Mouse (Mus musculus): ENCODE measurements around the gene Lemd2. TPM values are rescaled to one million over a fixed set of nuclear protein-coding genes. Genes with fewer than 3 reads are reported as not detected.

Lemd2 gene
- polyA plus RNA-seq, 1 experiment from 2014 or later: 10.1 TPM

GRCm38 (mm10) chr17:27186068-27186467 is 18.2 kb downstream of the Lemd2 start:
- H3K9me3 ChIP-seq (ENCODE audit: control insufficient read depth): no peaks in the 10 kb centered on the region
- no peak overlapping the region for H3K9ac ChIP-seq (ENCODE audit: low read depth, low read length)
- ATAC-seq: no peak
- H3K4me2 ChIP-seq (replicated peaks; ENCODE audit: low read depth): no peak overlapping the region
- H3K4me3 ChIP-seq (ENCODE audit: low read depth, low read length): no peak overlapping the region
- 81% methylated on average over 3 of the region's 3 CpGs for WGBS
- H3K27me3 ChIP-seq (replicated peaks; ENCODE audit: control insufficient read depth, insufficient read depth, low read length): no peaks in the 10 kb centered on the region
- no peak for TF ChIP-seq CTCF (IDR thresholded peaks at IDR 0.05; ENCODE audit: low read depth)
- no peak overlapping the region for H3K27ac ChIP-seq (ENCODE audit: low read depth, low read length)
- H3K4me1 ChIP-seq (replicated peaks; ENCODE audit: control insufficient read depth, insufficient read depth, low read length): no peaks in the 10 kb centered on the region
- H3K36me3 ChIP-seq (ENCODE audit: control insufficient read depth, insufficient read depth): peaks cover 7% of the 10 kb centered on the region; the same call in 1 of the 2 replicates

GRCm38 (mm10) chr17:27183667-27184292 is 20.5 kb downstream of the Lemd2 start:
- Histone ChIP-seq H3K27me3 (replicated peaks; ENCODE audit: control insufficient read depth, insufficient read depth, low read length) (no peaks in the 10 kb centered on the region), H3K36me3 (ENCODE audit: control insufficient read depth, insufficient read depth) (no peaks in the 10 kb centered on the region), H3K9ac (ENCODE audit: low read depth, low read length) (no peak overlapping the region), H3K4me2 (replicated peaks; ENCODE audit: low read depth) (no peak overlapping the region), H3K4me3 (ENCODE audit: low read depth, low read length) (no peak overlapping the region), H3K9me3 (ENCODE audit: control insufficient read depth) (no peaks in the 10 kb centered on the region), H3K27ac (ENCODE audit: low read depth, low read length) (no peak overlapping the region), H3K4me1 (replicated peaks; ENCODE audit: control insufficient read depth, insufficient read depth, low read length) (no peaks in the 10 kb centered on the region)
- no peak for ATAC-seq
- WGBS: 75% methylated on average over 12 of the region's 12 CpGs
- TF ChIP-seq CTCF (IDR thresholded peaks at IDR 0.05; ENCODE audit: low read depth): no peak

- no peak overlapping the region for H3K27ac ChIP-seq (ENCODE audit: low read depth, low read length)
- no peak overlapping the region for H3K9ac ChIP-seq (ENCODE audit: low read depth, low read length)
- H3K9me3 ChIP-seq (ENCODE audit: control insufficient read depth): no peaks in the 10 kb centered on the region
- H3K4me3 ChIP-seq (ENCODE audit: low read depth, low read length): no peak overlapping the region
- H3K36me3 ChIP-seq (ENCODE audit: control insufficient read depth, insufficient read depth): no peaks in the 10 kb centered on the region
- no peaks in the 10 kb centered on the region for H3K4me1 ChIP-seq (replicated peaks; ENCODE audit: control insufficient read depth, insufficient read depth, low read length)
- H3K27me3 ChIP-seq (replicated peaks; ENCODE audit: control insufficient read depth, insufficient read depth, low read length): no peaks in the 10 kb centered on the region
- no peak overlapping the region for H3K4me2 ChIP-seq (replicated peaks; ENCODE audit: low read depth)
- TF ChIP-seq CTCF (IDR thresholded peaks at IDR 0.05; ENCODE audit: low read depth): no peak
- WGBS: 81% methylated on average over 5 of the region's 5 CpGs
- ATAC-seq: no peak
Measured at GRCm38 (mm10) chr17:27182401-27182800, 21.9 kb downstream of the Lemd2 start.

GRCm38 (mm10) chr17:27181666-27182065 is 22.6 kb downstream of the Lemd2 start:
- no peak for ATAC-seq
- peak; percentile 69 for TF ChIP-seq CTCF (IDR thresholded peaks at IDR 0.05; ENCODE audit: low read depth)
- WGBS: 39% methylated on average over 3 of the region's 3 CpGs

GRCm38 (mm10) chr17:27179681-27180280 is 24.5 kb downstream of the Lemd2 start:
- no peaks in the 10 kb centered on the region for H3K9me3 ChIP-seq (ENCODE audit: control insufficient read depth)
- H3K4me1 ChIP-seq (replicated peaks; ENCODE audit: control insufficient read depth, insufficient read depth, low read length): no peaks in the 10 kb centered on the region
- H3K4me3 ChIP-seq (ENCODE audit: low read depth, low read length): no peak overlapping the region
- H3K27ac ChIP-seq (ENCODE audit: low read depth, low read length): no peak overlapping the region
- H3K4me2 ChIP-seq (replicated peaks; ENCODE audit: low read depth): no peak overlapping the region
- TF ChIP-seq CTCF (IDR thresholded peaks at IDR 0.05; ENCODE audit: low read depth): no peak
- ATAC-seq: 0 out of 2 replicates have a peak, but pooled peaks have one; percentile 25
- H3K9ac ChIP-seq (ENCODE audit: low read depth, low read length): no peak overlapping the region
- no peaks in the 10 kb centered on the region for H3K27me3 ChIP-seq (replicated peaks; ENCODE audit: control insufficient read depth, insufficient read depth, low read length)
- no peaks in the 10 kb centered on the region for H3K36me3 ChIP-seq (ENCODE audit: control insufficient read depth, insufficient read depth)
- 64% methylated on average over 12 of the region's 12 CpGs for WGBS

More at GRCm38 (mm10) chr17:27181666-27182065, 22.6 kb downstream of the Lemd2 start:
- H3K4me2 ChIP-seq (replicated peaks; ENCODE audit: low read depth): no peak overlapping the region
- no peaks in the 10 kb centered on the region for H3K27me3 ChIP-seq (replicated peaks; ENCODE audit: control insufficient read depth, insufficient read depth, low read length)
- no peak overlapping the region for H3K9ac ChIP-seq (ENCODE audit: low read depth, low read length)
- H3K27ac ChIP-seq (ENCODE audit: low read depth, low read length): no peak overlapping the region
- H3K4me3 ChIP-seq (ENCODE audit: low read depth, low read length): no peak overlapping the region
- no peaks in the 10 kb centered on the region for H3K36me3 ChIP-seq (ENCODE audit: control insufficient read depth, insufficient read depth)
- no peaks in the 10 kb centered on the region for H3K9me3 ChIP-seq (ENCODE audit: control insufficient read depth)
- H3K4me1 ChIP-seq (replicated peaks; ENCODE audit: control insufficient read depth, insufficient read depth, low read length): no peaks in the 10 kb centered on the region

- Histone ChIP-seq H3K4me1 (replicated peaks; ENCODE audit: control insufficient read depth, insufficient read depth, low read length) (no peaks in the 10 kb centered on the region), H3K36me3 (ENCODE audit: control insufficient read depth, insufficient read depth) (no peaks in the 10 kb centered on the region), H3K27ac (ENCODE audit: low read depth, low read length) (no peak overlapping the region), H3K4me2 (replicated peaks; ENCODE audit: low read depth) (no peak overlapping the region), H3K9ac (ENCODE audit: low read depth, low read length) (no peak overlapping the region), H3K27me3 (replicated peaks; ENCODE audit: control insufficient read depth, insufficient read depth, low read length) (no peaks in the 10 kb centered on the region), H3K4me3 (ENCODE audit: low read depth, low read length) (no peak overlapping the region), H3K9me3 (ENCODE audit: control insufficient read depth) (no peaks in the 10 kb centered on the region)
- WGBS: 90% methylated on average over 17 of the region's 17 CpGs
- ATAC-seq: no peak
- TF ChIP-seq CTCF (IDR thresholded peaks at IDR 0.05; ENCODE audit: low read depth): no peak
Measured at GRCm38 (mm10) chr17:27178427-27179177, 25.7 kb downstream of the Lemd2 start.

All from intestine, postnatal 0 days (tissue).